Mouse (Mus musculus): ENCODE results near the gene Tdgf1.

DNA sequence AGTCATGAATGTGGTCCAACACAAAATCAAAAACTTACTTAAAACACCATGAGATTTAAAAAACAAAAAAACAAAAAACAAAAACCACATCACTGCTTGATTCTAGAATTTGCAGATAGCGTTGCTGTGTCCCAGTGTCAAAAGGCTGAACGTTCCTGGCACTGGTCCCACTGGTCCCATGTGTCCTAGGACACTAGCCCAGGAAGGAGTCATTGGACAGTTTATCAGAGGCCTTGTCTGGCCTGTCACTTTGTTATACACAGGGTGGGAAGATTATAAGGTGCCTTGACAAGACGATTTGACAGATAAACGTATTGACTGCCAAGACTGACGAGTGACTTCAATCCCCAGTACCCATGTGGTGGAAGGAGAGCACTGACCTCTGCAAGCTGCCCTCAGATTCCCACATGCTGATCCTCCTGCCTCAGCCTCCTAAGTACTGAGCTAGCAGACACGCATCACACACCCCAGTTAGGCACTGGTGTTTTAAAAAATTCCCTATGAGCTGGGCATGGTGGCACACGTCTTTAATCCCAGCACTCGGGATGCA lies 17.7 kb upstream of the Tdgf1 start:
- TF ChIP-seq POLR2A (IDR thresholded peaks at IDR 0.05; ENCODE audit: borderline replicate concordance, low read depth, low read length) (no peak), CTCF (IDR thresholded peaks at IDR 0.05; ENCODE audit: low read depth, low read length) (no peak)

Measured in bone marrow macrophage, adult 2 months (primary cell).